Comparison of ENCODE assay signal across 23 mouse cellular contexts in the genomic region with DNA sequence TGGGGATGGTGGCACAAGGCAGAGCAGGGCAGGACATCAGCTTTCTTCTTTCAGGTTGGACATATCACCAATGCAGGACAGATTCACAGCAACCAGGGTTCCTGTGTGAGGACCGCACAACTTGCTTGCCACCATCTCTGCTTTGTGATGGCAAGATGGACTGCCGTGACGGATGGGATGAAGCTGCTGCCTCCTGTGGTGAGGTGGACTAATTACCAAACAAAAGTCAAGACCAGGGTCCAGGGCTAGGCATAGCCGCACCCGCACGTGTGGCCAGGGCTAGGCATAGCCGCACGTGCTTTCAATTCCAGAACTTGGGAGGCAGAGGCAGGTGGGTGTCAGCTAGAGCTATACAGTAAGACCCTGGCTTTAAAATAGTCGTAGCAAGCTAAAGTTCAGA. TPM values are rescaled to one million over a fixed set of nuclear protein-coding genes. Genes with fewer than 3 reads are reported as not detected.
"Had no signal": no experiment of that assay in that cellular context is flagged by ENCODE, and none has a peak within 500 bp of the region (broad histone marks: within the 10 kb centered on the region; RNA-seq: fewer than 3 reads in every experiment).

No protein-coding gene starts in this region.

- H3K27me3 ChIP-seq: limb, embryonic 15.5 days; liver, embryonic 12.5 days; neural tube, embryonic 15.5 days; stomach, embryonic 15.5 days had no signal

- H3K27ac ChIP-seq: left cerebral cortex, adult 2 months; limb, embryonic 15.5 days; liver, embryonic 12.5 days; neural tube, embryonic 15.5 days; stomach, embryonic 15.5 days had no signal

- H3K9me3 ChIP-seq: limb, embryonic 15.5 days; liver, embryonic 12.5 days; neural tube, embryonic 15.5 days; stomach, embryonic 15.5 days had no signal

- H3K4me1 ChIP-seq: liver, embryonic 12.5 days had no signal

- DNase-seq: kidney, adult 8-10 months; kidney, postnatal 25 days; lung, postnatal 4 days; right cerebral cortex, postnatal 14 days; thymus, postnatal 4 days had no signal

- H3K9ac ChIP-seq: limb, embryonic 15.5 days; liver, embryonic 12.5 days; neural tube, embryonic 15.5 days; stomach, embryonic 15.5 days had no signal

- H3K4me2 ChIP-seq: limb, embryonic 15.5 days; liver, embryonic 12.5 days; neural tube, embryonic 15.5 days; stomach, embryonic 15.5 days had no signal

- H3K4me3 ChIP-seq: left cerebral cortex, adult 2 months; limb, embryonic 15.5 days; liver, embryonic 12.5 days; neural tube, embryonic 15.5 days; stomach, embryonic 15.5 days had no signal

- ATAC-seq: inflammation-experienced regulatory T-cells, adult 6 months; intestine, postnatal 0 days; liver, embryonic 12.5 days; midbrain, embryonic 16.5 days had no signal

RNA-seq across cellular contexts. Expression of a gene that starts 25.6 kb away (rescaled TPM):
- total RNA-seq: layer of hippocampus, postnatal 25 days; left cerebral cortex, adult 2 months; left cerebral cortex, postnatal 14 days had no signal
- polyA plus RNA-seq: inflammation-experienced regulatory T-cells, adult 6 months; intestine, postnatal 0 days; kidney, embryonic 16.5 days; limb, embryonic 11.5 days; limb, embryonic 15.5 days; liver, embryonic 12.5 days; liver, embryonic 16.5 days; lung, embryonic 16.5 days; midbrain, embryonic 16.5 days; neural tube, embryonic 11.5 days; neural tube, embryonic 15.5 days; spleen, adult 2 months; stomach, embryonic 15.5 days; thymus, postnatal 0 days had no signal

RNA-seq across cellular contexts. Expression of a gene that starts 48.8 kb away (rescaled TPM):
- polyA plus RNA-seq: inflammation-experienced regulatory T-cells, adult 6 months; intestine, postnatal 0 days; liver, embryonic 12.5 days; liver, embryonic 16.5 days; lung, embryonic 16.5 days; spleen, adult 2 months; stomach, embryonic 15.5 days; testis, adult 2 months had no signal
